Mouse (Mus musculus): Measurements from ENCODE around the gene Car3.

The Car3 gene

GRCm38 (mm10) chr3:14907271-14907670 lies 44.0 kb downstream of the Car3 start:
- no peak for DNase-seq (ENCODE audit: low read depth, low spot score)

GRCm38 (mm10) chr3:14911992-14912582 lies 48.8 kb downstream of the Car3 start:
- no peak for DNase-seq (ENCODE audit: low read depth, low spot score)

- DNase-seq (ENCODE audit: low read depth, low spot score) = no peak
Observed at GRCm38 (mm10) chr3:14913774-14914173, 50.5 kb downstream of the Car3 start.

GRCm38 (mm10) chr3:14915355-14915754 lies 52.0 kb downstream of the Car3 start:
- no peak for DNase-seq (ENCODE audit: low read depth, low spot score)

- DNase-seq (ENCODE audit: low read depth, low spot score) = no peak
Observed at GRCm38 (mm10) chr3:14917261-14917660, 53.9 kb downstream of the Car3 start.
